Mouse (Mus musculus) kidney, adult 2 months (tissue): ENCODE results near the gene Galnt17. TPM values are rescaled to one million over a fixed set of nuclear protein-coding genes. Genes with fewer than 3 reads are reported as not detected.

Source experiments
- DNase-seq: peaks from one replicate; pipeline ENCODE4 v3.0.0; 2021
- H3K27ac ChIP-seq: fragments of 200-500 bp; 2 replicates; pipeline ENCODE4 v1.5.1; 2012; ENCODE audit warnings: low read depth, low read length, control low read depth, inconsistent platforms; ENCODE audit not compliant: insufficient read depth
- H3K27me3 ChIP-seq: fragments of 200-500 bp; replicated peaks from 2 replicates; pipeline ENCODE4 v1.6.1; 2012; ENCODE audit warnings: mild to moderate bottlenecking, moderate library complexity, low read length, inconsistent platforms; ENCODE audit not compliant: control insufficient read depth, insufficient read depth
- H3K36me3 ChIP-seq: fragments of 200-500 bp; 2 replicates; pipeline ENCODE4 v1.6.1; 2012; ENCODE audit warnings: mild to moderate bottlenecking, moderate library complexity, low read length, inconsistent platforms; ENCODE audit not compliant: control insufficient read depth, insufficient read depth
- H3K4me1 ChIP-seq: fragments of 200-500 bp; 2 replicates; pipeline ENCODE4 v1.6.1; 2011; ENCODE audit warnings: low read length; ENCODE audit not compliant: control insufficient read depth, insufficient read depth
- H3K4me3 ChIP-seq: fragments of 200-500 bp; 2 replicates; pipeline ENCODE4 v1.5.1; 2011; ENCODE audit warnings: mild to moderate bottlenecking, low read depth, low read length, control low read depth; ENCODE audit not compliant: insufficient read depth
- CTCF ChIP-seq: fragments of 200-500 bp; conservative IDR thresholded peaks from 2 replicates; pipeline ENCODE4 v1.5.1; 2011; ENCODE audit warnings: low read depth, mild to moderate bottlenecking, control low read depth, low read length, moderate library complexity, mixed read lengths; ENCODE audit not compliant: insufficient read depth, insufficient read length
- POLR2A ChIP-seq: fragments of 200-500 bp; IDR thresholded peaks from one replicate; pipeline ENCODE4 v1.6.1; 2011; ENCODE audit warnings: low read depth, low read length, control low read depth
- WGBS: fragments of 180-500 bp; shearing (Covaris S2); methylation state at CpG from one replicate; pipeline ENCODE4 v1.1.7; 2018; 5-methylcytosine and 5-hydroxymethylcytosine counted together
- polyA plus RNA-seq: library from polyadenylated mRNA; depleted of rRNA; stranded (reverse); fragments of >200 nt; gene quantifications from 2 replicates; pipeline ENCODE4 v1.2.3, GENCODE M21; 2012

Galnt17 gene
- polyA plus RNA-seq, 1 experiment, result 0.50 TPM

- Histone ChIP-seq H3K4me3 (no peak overlapping the region), H3K4me1 (no peaks in the 10 kb centered on the region), H3K36me3 (no peaks in the 10 kb centered on the region), H3K27ac (no peak overlapping the region), H3K27me3 (no peaks in the 10 kb centered on the region)
- no peak for DNase-seq
- 49% methylated on average over 1 of the region's 1 CpGs for WGBS
- TF ChIP-seq CTCF (no peak), POLR2A (no peak)
These were observed 230.6 kb downstream of the Galnt17 start for GRCm38 (mm10) chr5:131077682-131078081.

DNA sequence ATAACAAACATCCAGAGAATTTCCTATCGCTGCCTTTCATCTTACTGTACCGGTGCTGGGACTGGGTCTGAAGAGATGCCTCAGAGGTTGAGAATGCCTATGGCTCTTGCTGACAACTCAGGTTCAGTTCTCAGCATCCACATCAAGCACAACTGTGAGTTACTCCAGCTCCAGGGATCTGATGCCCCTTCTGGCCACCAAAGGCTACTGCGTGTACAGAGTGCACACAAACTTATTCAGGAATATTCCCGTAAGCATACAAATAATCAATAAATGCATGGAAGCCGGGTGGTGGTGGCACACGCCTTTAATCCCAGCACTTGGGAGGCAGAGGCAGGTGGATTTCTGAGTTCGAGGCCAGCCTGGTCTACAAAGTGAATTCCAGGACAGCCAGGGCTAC lies 232.5 kb downstream of the Galnt17 start:
- H3K27me3 ChIP-seq, result no peaks in the 10 kb centered on the region
- H3K27ac ChIP-seq, result no peak overlapping the region
- H3K4me1 ChIP-seq, result no peaks in the 10 kb centered on the region
- H3K4me3 ChIP-seq, result no peak overlapping the region
- no peaks in the 10 kb centered on the region for H3K36me3 ChIP-seq
- TF ChIP-seq POLR2A (no peak), CTCF (no peak)
- WGBS, result 93% methylated on average over 7 of the region's 7 CpGs
- DNase-seq, result no peak

GRCm38 (mm10) chr5:131074295-131074694 lies 234.0 kb downstream of the Galnt17 start:
- TF ChIP-seq POLR2A (no peak), CTCF (no peak)
- DNase-seq, result no peak
- Histone ChIP-seq H3K27ac (no peak overlapping the region), H3K4me3 (no peak overlapping the region), H3K27me3 (no peaks in the 10 kb centered on the region), H3K36me3 (no peaks in the 10 kb centered on the region), H3K4me1 (no peaks in the 10 kb centered on the region)
- WGBS, result 76% methylated on average over 4 of the region's 4 CpGs

- Histone ChIP-seq H3K4me1 (no peaks in the 10 kb centered on the region), H3K36me3 (no peaks in the 10 kb centered on the region), H3K27ac (no peak overlapping the region), H3K4me3 (no peak overlapping the region), H3K27me3 (no peaks in the 10 kb centered on the region)
- WGBS, result 83% methylated on average over 6 of the region's 6 CpGs
- no peak for TF ChIP-seq CTCF
- no peak for TF ChIP-seq POLR2A
- no peak for DNase-seq
These were observed 243.1 kb downstream of the Galnt17 start for GRCm38 (mm10) chr5:131065174-131065573.

- Histone ChIP-seq H3K27me3 (no peaks in the 10 kb centered on the region), H3K36me3 (no peaks in the 10 kb centered on the region), H3K27ac (no peak overlapping the region), H3K4me1 (no peaks in the 10 kb centered on the region), H3K4me3 (no peak overlapping the region)
- 52% methylated on average over 4 of the region's 4 CpGs for WGBS
- DNase-seq, result no peak
- no peak for TF ChIP-seq CTCF
- no peak for TF ChIP-seq POLR2A
These were observed 259.8 kb downstream of the Galnt17 start for GRCm38 (mm10) chr5:131048505-131048904.

- TF ChIP-seq POLR2A (no peak), CTCF (no peak)
These were observed 265.2 kb downstream of the Galnt17 start for GRCm38 (mm10) chr5:131043130-131043529.

GRCm38 (mm10) chr5:131040441-131040840 lies 267.9 kb downstream of the Galnt17 start:
- Histone ChIP-seq H3K4me3 (no peak overlapping the region), H3K4me1 (no peaks in the 10 kb centered on the region), H3K36me3 (no peaks in the 10 kb centered on the region), H3K27me3 (no peaks in the 10 kb centered on the region), H3K27ac (no peak overlapping the region)
- DNase-seq, result peak; percentile 65
- 61% methylated on average over 2 of the region's 2 CpGs for WGBS
- no peak for TF ChIP-seq POLR2A
- no peak for TF ChIP-seq CTCF

More at GRCm38 (mm10) chr5:131043130-131043529, 265.2 kb downstream of the Galnt17 start:
- no peak for DNase-seq
- Histone ChIP-seq H3K4me3 (no peak overlapping the region), H3K4me1 (no peaks in the 10 kb centered on the region), H3K27ac (no peak overlapping the region), H3K36me3 (no peaks in the 10 kb centered on the region), H3K27me3 (no peaks in the 10 kb centered on the region)
